Mouse (Mus musculus): ENCODE results near the gene Gm3526. TPM values are rescaled to one million over a fixed set of nuclear protein-coding genes. Genes with fewer than 3 reads are reported as not detected.
"Not testable (repeated sequence)": the region's sequence is repeated elsewhere in the genome, so short reads cannot be mapped to it uniquely, and the experiment has no call there.

Gm3526 gene
- polyA plus RNA-seq (2012; rRNA removed), result not detected in 2 replicates
- not detected in 2 replicates for polyA plus RNA-seq (2014; fragmentation: Nextera tagmentation; extraction: Ambion mirVana)

GRCm38 (mm10) chr14:5260480-5260879 lies at the start of gene Gm3526:
Gene Gm3526, minus strand, starts transcription at chr14:5260580.
- H3K4me3 ChIP-seq (replicated peaks; ENCODE audit: low read length); H3K9ac ChIP-seq (ENCODE audit: low read depth, low read length, severe bottlenecking); ATAC-seq (ENCODE audit: low FRiP score, low read depth); H3K36me3 ChIP-seq (ENCODE audit: control insufficient read depth, insufficient read depth, low read length); H3K9me3 ChIP-seq (ENCODE audit: control insufficient read depth, low read length); H3K27ac ChIP-seq (replicated peaks; ENCODE audit: low read depth, low read length); H3K27me3 ChIP-seq (ENCODE audit: control insufficient read depth, insufficient read depth, low read length); DNase-seq (ENCODE audit: low spot score); H3K4me2 ChIP-seq (replicated peaks; ENCODE audit: low read depth, low read length, severe bottlenecking); H3K4me1 ChIP-seq (ENCODE audit: control insufficient read depth, insufficient read depth, low read length): not testable (repeated sequence)
- no CpG with 5 or more reads among the region's 1 CpGs for WGBS

Other genes starting within 250 kb of the Gm3526 start
- not detected in 2 replicates for gene Gm3298, start 244.7 kb downstream of the Gm3526 start, polyA plus RNA-seq (2012; rRNA removed)
- not detected in 2 replicates for gene Gm3298, start 244.7 kb downstream of the Gm3526 start, polyA plus RNA-seq (2014; fragmentation: Nextera tagmentation; extraction: Ambion mirVana)
- gene 4930555G01Rik, start 210.0 kb downstream of the Gm3526 start, polyA plus RNA-seq (2012; rRNA removed), result not detected in 2 replicates
- gene 4930555G01Rik, start 210.0 kb downstream of the Gm3526 start, polyA plus RNA-seq (2014; fragmentation: Nextera tagmentation; extraction: Ambion mirVana), result not detected in 2 replicates
- gene Gm8281, start 189.5 kb downstream of the Gm3526 start, polyA plus RNA-seq (2012; rRNA removed), result 1.1 and 2.1 TPM in 2 replicates
- 0.32 and 0.43 TPM in 2 replicates for gene Gm8281, start 189.5 kb downstream of the Gm3526 start, polyA plus RNA-seq (2014; fragmentation: Nextera tagmentation; extraction: Ambion mirVana)
- not detected in 2 replicates for gene Gm8279, start 129.1 kb downstream of the Gm3526 start, polyA plus RNA-seq (2012; rRNA removed)
- gene Gm8279, start 129.1 kb downstream of the Gm3526 start, polyA plus RNA-seq (2014; fragmentation: Nextera tagmentation; extraction: Ambion mirVana), result not detected in 2 replicates
- not detected in 2 replicates for gene Gm3317, start 96.0 kb downstream of the Gm3526 start, polyA plus RNA-seq (2012; rRNA removed)
- not detected in 2 replicates for gene Gm3317, start 96.0 kb downstream of the Gm3526 start, polyA plus RNA-seq (2014; fragmentation: Nextera tagmentation; extraction: Ambion mirVana)
- not detected in 2 replicates for gene Gm8271, start 74.8 kb downstream of the Gm3526 start, polyA plus RNA-seq (2012; rRNA removed)
- gene Gm8271, start 74.8 kb downstream of the Gm3526 start, polyA plus RNA-seq (2014; fragmentation: Nextera tagmentation; extraction: Ambion mirVana), result not detected in 2 replicates
- gene Gm3542, start 74.3 kb upstream of the Gm3526 start, polyA plus RNA-seq (2012; rRNA removed), result not detected in 2 replicates
- not detected in 2 replicates for gene Gm3542, start 74.3 kb upstream of the Gm3526 start, polyA plus RNA-seq (2014; fragmentation: Nextera tagmentation; extraction: Ambion mirVana)
- 0.05 and 0.16 TPM in 2 replicates for gene Gm3500, start 128.5 kb upstream of the Gm3526 start, polyA plus RNA-seq (2012; rRNA removed)
- not detected in 2 replicates for gene Gm3500, start 128.5 kb upstream of the Gm3526 start, polyA plus RNA-seq (2014; fragmentation: Nextera tagmentation; extraction: Ambion mirVana)
- gene Gm3194, start 194.9 kb upstream of the Gm3526 start, polyA plus RNA-seq (2012; rRNA removed), result 2.2 TPM in 2 replicates
- 0.54 and 1.00 TPM in 2 replicates for gene Gm3194, start 194.9 kb upstream of the Gm3526 start, polyA plus RNA-seq (2014; fragmentation: Nextera tagmentation; extraction: Ambion mirVana)
- gene Gm8246, start 217.2 kb upstream of the Gm3526 start, polyA plus RNA-seq (2012; rRNA removed), result not detected in 2 replicates
- not detected in 2 replicates for gene Gm8246, start 217.2 kb upstream of the Gm3526 start, polyA plus RNA-seq (2014; fragmentation: Nextera tagmentation; extraction: Ambion mirVana)
- not detected in 2 replicates for gene Gm3187, start 223.6 kb upstream of the Gm3526 start, polyA plus RNA-seq (2012; rRNA removed)
- not detected in 2 replicates for gene Gm3187, start 223.6 kb upstream of the Gm3526 start, polyA plus RNA-seq (2014; fragmentation: Nextera tagmentation; extraction: Ambion mirVana)
- gene Gm3488, start 241.1 kb upstream of the Gm3526 start, polyA plus RNA-seq (2012; rRNA removed), result 1.0 TPM in 2 replicates
- gene Gm3488, start 241.1 kb upstream of the Gm3526 start, polyA plus RNA-seq (2014; fragmentation: Nextera tagmentation; extraction: Ambion mirVana), result 0.40 and 0.91 TPM in 2 replicates

Data from limb, embryonic 14.5 days (tissue).